Mouse (Mus musculus) liver, adult 2 months (tissue): ENCODE measurements around the gene Pitpnb. TPM values are rescaled to one million over a fixed set of nuclear protein-coding genes. Genes with fewer than 3 reads are reported as not detected.

Experiments used
- DNase-seq: peaks from one replicate; pipeline ENCODE4 v3.0.0-alpha.2; 2011; ENCODE audit warnings: low read depth, low spot score; ENCODE audit errors: extremely low read depth
- H3K27ac ChIP-seq: fragments of 200-500 bp; replicated peaks from 2 replicates; pipeline ENCODE4 v1.5.1; 2012; ENCODE audit warnings: low read depth, mild to moderate bottlenecking, control low read depth, inconsistent platforms, low read length; ENCODE audit not compliant: insufficient read depth
- H3K27me3 ChIP-seq: fragments of 200-500 bp; 2 replicates; pipeline ENCODE4 v1.6.1; 2012; ENCODE audit warnings: mild to moderate bottlenecking, moderate library complexity, low read length, inconsistent platforms; ENCODE audit not compliant: control insufficient read depth, insufficient read depth
- H3K36me3 ChIP-seq: fragments of 200-500 bp; 2 replicates; pipeline ENCODE4 v1.6.1; 2012; ENCODE audit warnings: low read length, inconsistent platforms; ENCODE audit not compliant: control insufficient read depth, insufficient read depth
- H3K4me1 ChIP-seq: fragments of 200-500 bp; 2 replicates; pipeline ENCODE4 v1.6.1; 2011; ENCODE audit warnings: low read length; ENCODE audit not compliant: control insufficient read depth, insufficient read depth
- H3K4me3 ChIP-seq: fragments of 200-500 bp; 2 replicates; pipeline ENCODE4 v1.5.1; 2011; ENCODE audit warnings: low read depth, mild to moderate bottlenecking, control low read depth, low read length, moderate library complexity; ENCODE audit not compliant: insufficient read depth
- H3K79me2 ChIP-seq: fragments of 200-500 bp; 2 replicates; pipeline ENCODE4 v1.6.1; 2012; ENCODE audit warnings: inconsistent platforms, mild to moderate bottlenecking, low read length, moderate library complexity; ENCODE audit not compliant: control insufficient read depth, insufficient read depth
- H3K9ac ChIP-seq: fragments of 200-500 bp; 2 replicates; pipeline ENCODE4 v1.6.1; 2012; ENCODE audit warnings: low read depth, mild to moderate bottlenecking, control low read depth, inconsistent platforms, low read length
- CTCF ChIP-seq: fragments of 200-500 bp; IDR thresholded peaks from 2 replicates; pipeline ENCODE4 v1.5.1; 2011; ENCODE audit warnings: low read depth, low read length, control low read depth
- POLR2A ChIP-seq: fragments of 200-500 bp; IDR thresholded peaks from 2 replicates; pipeline ENCODE4 v1.6.1; 2011; ENCODE audit warnings: low read length, control low read depth; ENCODE audit not compliant: insufficient read depth; ENCODE audit errors: extremely low read depth
- WGBS: fragments of 180-500 bp; shearing (Covaris S2); methylation state at CpG from one replicate; pipeline ENCODE4 v1.1.7; 2018; 5-methylcytosine and 5-hydroxymethylcytosine counted together
- polyA plus RNA-seq: library from polyadenylated mRNA; depleted of rRNA; stranded (reverse); fragments of >200 nt; gene quantifications from 2 replicates; pipeline ENCODE4 v1.2.3, GENCODE M21; 2012
- total RNA-seq: library from RNA; depleted of rRNA; stranded (reverse); fragments of >200 nt; gene quantifications from 2 replicates; pipeline ENCODE4 v1.2.3, GENCODE M21; 2014

The Pitpnb gene
- total and polyA plus RNA-seq, 2 experiments = 19.3 to 48.6 TPM

DNA sequence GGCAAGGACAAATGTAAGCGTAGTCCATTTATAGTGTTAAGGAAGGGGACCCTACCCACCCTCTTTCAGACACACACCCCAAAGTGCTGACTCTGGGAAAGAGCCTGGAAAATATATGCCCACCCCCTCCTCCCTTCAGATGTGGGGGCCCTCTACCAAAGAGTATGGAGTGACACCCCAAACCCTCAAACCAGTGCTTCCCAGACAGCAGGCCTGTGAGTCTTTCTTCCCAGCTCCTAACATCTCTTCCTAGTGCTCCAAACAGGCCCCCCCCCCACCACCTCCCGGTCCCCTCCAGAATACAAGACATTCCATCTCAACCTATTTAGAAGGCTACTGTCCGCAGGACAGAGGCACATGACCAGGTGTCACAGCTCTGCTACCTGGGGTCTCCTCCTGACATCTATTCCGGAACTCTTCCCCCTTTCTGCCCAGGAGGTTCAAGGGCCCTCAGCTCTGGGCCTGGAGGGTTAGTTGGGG lies 84.2 kb downstream of the Pitpnb start:
- Histone ChIP-seq H3K27ac (no peak overlapping the region), H3K4me1 (no peaks in the 10 kb centered on the region; the same call in 1 of the 2 replicates), H3K4me3 (no peak overlapping the region), H3K9ac (no peak overlapping the region), H3K79me2 (peaks cover 25% of the 10 kb centered on the region), H3K27me3 (no peaks in the 10 kb centered on the region), H3K36me3 (peaks cover 6% of the 10 kb centered on the region)
- TF ChIP-seq POLR2A (no peak), CTCF (no peak)
- no peak for DNase-seq
- WGBS = 80% methylated on average over 4 of the region's 4 CpGs

DNA sequence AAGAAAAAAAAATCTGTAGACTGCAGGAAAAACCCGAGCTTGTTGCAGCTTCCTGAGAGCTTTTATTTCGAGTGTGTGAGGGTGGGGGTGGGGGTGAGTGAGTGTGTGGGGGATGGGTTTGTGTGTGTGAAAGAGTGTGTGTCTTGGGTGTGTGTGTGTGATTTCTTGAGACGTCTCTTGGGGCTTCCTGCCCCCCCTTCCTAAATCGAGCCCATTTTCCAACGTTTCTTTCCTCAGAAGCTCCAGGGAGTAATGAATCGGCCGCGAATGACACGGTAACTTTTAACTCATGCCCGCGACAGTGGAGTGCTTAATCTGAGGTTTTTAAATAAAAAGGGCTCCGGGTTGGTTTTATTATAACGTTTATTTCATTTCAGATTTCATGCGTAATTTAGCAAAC lies 85.0 kb downstream of the Pitpnb start:
- DNase-seq = no peak
- Histone ChIP-seq H3K4me1 (no peaks in the 10 kb centered on the region; the same call in 1 of the 2 replicates), H3K27me3 (no peaks in the 10 kb centered on the region), H3K27ac (no peak overlapping the region), H3K36me3 (peaks cover 14% of the 10 kb centered on the region), H3K79me2 (peaks cover 32% of the 10 kb centered on the region), H3K9ac (no peak overlapping the region), H3K4me3 (no peak overlapping the region)
- 10% methylated on average over 14 of the region's 14 CpGs for WGBS
- TF ChIP-seq POLR2A (no peak), CTCF (no peak)

DNA sequence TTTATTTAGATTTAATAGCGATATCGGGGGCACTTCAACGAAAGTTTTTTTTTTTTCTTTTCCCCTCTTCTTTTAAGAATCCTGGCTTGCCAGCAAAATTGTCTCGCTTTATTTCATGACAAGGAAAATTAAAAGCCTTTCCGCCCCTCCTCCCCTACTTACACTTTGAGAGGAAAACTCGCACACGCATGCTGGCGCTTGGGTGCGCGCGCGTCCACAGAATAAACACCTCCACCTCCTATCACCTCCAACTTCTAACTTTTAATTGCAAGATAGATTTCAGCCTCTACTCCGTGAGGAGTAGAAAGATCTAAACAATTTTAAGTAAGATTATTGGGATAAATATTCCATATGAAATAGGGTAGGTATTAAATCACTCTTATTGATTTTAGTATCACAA lies 85.5 kb downstream of the Pitpnb start:
- H3K36me3 ChIP-seq = peaks cover 15% of the 10 kb centered on the region
- peak; percentile 67 for DNase-seq
- H3K4me3 ChIP-seq = peak overlapping the region; percentile 93; the same call in 1 of the 2 replicates
- H3K79me2 ChIP-seq = peaks cover 33% of the 10 kb centered on the region
- TF ChIP-seq CTCF (peak; percentile 55), POLR2A (no peak)
- H3K9ac ChIP-seq = no peak overlapping the region
- H3K4me1 ChIP-seq = no peaks in the 10 kb centered on the region; the same call in 1 of the 2 replicates
- H3K27ac ChIP-seq = no peak overlapping the region
- no peaks in the 10 kb centered on the region for H3K27me3 ChIP-seq
- WGBS = 3% methylated on average over 13 of the region's 13 CpGs

DNA sequence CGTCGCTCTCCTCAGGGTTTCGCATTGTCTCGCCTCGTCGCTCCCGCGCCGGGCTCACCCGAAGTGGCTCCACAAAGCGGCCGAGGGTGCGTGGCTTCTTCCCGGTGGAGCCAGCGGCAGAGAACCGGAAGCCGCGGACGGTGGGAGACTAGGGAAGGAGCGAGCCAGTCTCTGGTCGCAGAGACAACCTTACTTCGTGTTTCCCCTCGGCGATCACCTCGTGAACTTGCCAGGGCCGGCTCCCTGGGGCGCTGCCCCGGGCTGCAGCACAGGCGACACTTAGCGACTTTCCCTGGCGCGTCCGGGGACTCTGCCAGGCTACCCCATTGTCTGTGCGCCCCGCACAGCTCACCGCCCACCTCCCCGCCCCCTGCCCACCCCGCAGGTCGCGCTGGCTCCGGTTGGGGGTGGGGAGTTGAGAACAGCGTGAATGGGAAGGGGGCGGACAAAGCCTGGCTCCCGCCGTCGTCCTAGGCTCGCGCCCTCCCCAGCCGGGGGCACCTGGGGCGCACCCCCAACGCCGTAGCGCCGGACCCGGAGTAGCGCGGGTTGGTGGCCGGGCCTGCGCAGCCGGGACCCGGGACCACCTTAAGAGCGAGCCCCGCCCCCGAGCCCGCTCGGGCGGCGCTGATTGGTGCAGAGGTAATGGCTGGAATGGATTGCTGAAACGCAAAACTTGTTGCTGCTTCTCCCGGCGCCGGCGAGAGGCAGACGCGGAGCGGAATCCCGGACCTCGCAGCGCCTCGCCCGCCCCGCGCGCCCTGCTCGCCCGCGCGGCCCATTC lies 86.2 kb downstream of the Pitpnb start, which contains the start of gene Mn1:
Gene Mn1 (plus strand): TSS at position 772 of the 784 bp plus-strand sequence.
- TF ChIP-seq POLR2A (peak; percentile 91), CTCF (no peak)
- peaks cover 16% of the 10 kb centered on the region for H3K36me3 ChIP-seq
- WGBS = under 1% methylated on average over 87 of the region's 88 CpGs
- H3K4me3 ChIP-seq = peak within 1 kb of the TSS; percentile 93
- no peaks in the 10 kb centered on the region for H3K27me3 ChIP-seq
- DNase-seq = peak; percentile 70
- H3K4me1 ChIP-seq = no peaks in the 10 kb centered on the region; the same call in 1 of the 2 replicates
- H3K79me2 ChIP-seq = peaks cover 40% of the 10 kb centered on the region
- H3K9ac ChIP-seq = peak within 1 kb of the TSS; percentile 98
- H3K27ac ChIP-seq = peak within 1 kb of the TSS; percentile 77

DNA sequence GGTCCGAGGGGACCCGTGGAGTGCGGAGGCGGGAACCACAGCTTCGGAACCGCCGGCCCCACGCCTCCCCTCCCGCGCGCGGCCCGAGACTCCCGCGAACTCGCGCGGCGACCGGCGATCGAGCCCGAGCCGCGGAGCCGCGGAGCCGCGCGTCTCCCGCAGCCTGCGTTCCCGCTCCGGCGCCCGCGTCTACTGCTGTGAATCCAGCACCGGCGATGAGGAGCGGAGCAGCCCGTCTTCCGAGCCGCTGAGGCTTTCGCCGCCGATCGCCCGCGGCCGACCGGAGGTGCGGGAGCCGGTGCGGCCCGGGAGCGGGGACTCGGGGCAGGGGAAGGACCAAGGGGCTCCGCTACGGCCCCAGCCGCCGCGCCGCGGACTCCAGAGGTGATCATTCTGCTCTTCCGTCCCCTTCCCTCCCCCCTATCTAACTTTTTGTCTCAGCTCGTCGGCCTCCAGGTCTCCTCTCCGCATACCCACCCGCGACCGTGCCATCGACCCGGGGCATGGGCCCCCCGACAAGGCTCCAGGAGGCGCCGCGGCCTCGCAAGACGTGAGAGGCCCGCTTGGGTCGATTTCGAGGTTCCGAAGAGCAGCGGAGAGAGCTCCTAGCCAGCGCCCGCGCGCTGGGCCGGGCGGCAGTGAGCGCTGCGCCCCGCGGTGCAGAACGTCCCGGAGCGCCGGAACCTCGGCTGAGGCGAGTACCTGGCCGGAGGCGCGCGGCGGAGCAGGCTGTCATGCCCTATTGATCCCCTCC lies 87.0 kb downstream of the Pitpnb start:
- under 1% methylated on average over 103 of the region's 105 CpGs for WGBS
- H3K9ac ChIP-seq = peak overlapping the region; percentile 98
- TF ChIP-seq POLR2A = no peak
- TF ChIP-seq CTCF = no peak

More for the DNA sequence above, 87.0 kb downstream of the Pitpnb start:
- peak; percentile 29 for DNase-seq
- H3K27me3 ChIP-seq = no peaks in the 10 kb centered on the region
- peaks cover 18% of the 10 kb centered on the region for H3K36me3 ChIP-seq
- peak overlapping the region; percentile 77 for H3K27ac ChIP-seq
- peaks cover 2% of the 10 kb centered on the region; the same call in 1 of the 2 replicates for H3K4me1 ChIP-seq
- peak overlapping the region; percentile 93 for H3K4me3 ChIP-seq
- H3K79me2 ChIP-seq = peaks cover 46% of the 10 kb centered on the region
